Mouse (Mus musculus) large intestine, adult 2 months (tissue): ENCODE results near the gene Col25a1. TPM values are rescaled to one million over a fixed set of nuclear protein-coding genes. Genes with fewer than 3 reads are reported as not detected.

ENCODE experiments used
- DNase-seq: peaks from one replicate; pipeline ENCODE4 v3.0.0-alpha.2; 2012; ENCODE audit warnings: low read depth, low spot score
- WGBS: fragments of 180-500 bp; shearing (Covaris S2); methylation state at CpG from one replicate; pipeline ENCODE4 v1.1.7; 2018; 5-methylcytosine and 5-hydroxymethylcytosine counted together
- polyA plus RNA-seq: library from polyadenylated mRNA; depleted of rRNA; stranded (reverse); fragments of >200 nt; gene quantifications from 2 replicates; pipeline ENCODE4 v1.2.3, GENCODE M21; 2012; rRNA removed

The Col25a1 gene
- 0.01 and 0.15 TPM in 2 replicates for polyA plus RNA-seq

- DNase-seq, result no peak
- WGBS, result 73% methylated on average over 8 of the region's 8 CpGs
These were observed at the start of gene Col25a1 for GRCm38 (mm10) chr3:130131201-130131600. Gene Col25a1 (plus strand): TSS chr3:130131501.

- WGBS, result 36% methylated on average over 2 of the region's 2 CpGs
- DNase-seq, result no peak
These were observed 48.0 kb upstream of the Col25a1 start for GRCm38 (mm10) chr3:130083312-130083711.

DNA sequence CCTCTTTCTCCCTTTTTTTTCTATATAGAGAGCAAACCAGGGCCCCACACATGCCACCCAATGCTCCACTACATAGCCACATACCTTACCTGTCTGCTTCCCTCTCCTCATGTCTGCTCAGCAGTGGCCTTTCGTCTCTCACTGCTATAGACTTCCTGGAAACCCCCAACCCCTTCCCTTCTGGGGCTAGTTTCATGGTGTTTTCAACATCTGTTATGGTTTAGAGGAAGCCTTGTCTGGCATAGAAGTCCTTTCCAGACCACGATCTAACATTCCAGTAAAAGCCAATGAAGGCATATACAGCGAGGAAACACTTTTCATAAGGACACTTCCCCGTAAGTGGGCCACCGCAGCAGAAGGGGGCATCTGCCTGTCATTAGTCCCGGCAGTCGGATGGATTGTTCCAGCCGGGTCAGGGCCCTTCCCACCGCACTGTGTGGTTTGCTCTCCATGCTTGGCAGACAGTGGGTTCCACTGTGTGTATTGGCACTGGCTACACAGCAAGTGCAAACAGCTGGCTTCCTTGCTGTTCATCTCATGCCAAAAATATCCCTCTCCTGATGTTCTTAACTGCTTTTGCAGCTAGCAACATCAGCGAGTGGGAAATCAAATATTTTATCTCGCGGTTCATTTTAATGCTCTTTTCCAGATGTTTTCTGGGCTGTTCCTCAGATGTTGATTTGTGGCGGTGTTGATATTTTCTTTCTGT lies 44.8 kb upstream of the Col25a1 start:
- 52% methylated on average over 13 of the region's 13 CpGs for WGBS
- no peak for DNase-seq

DNA sequence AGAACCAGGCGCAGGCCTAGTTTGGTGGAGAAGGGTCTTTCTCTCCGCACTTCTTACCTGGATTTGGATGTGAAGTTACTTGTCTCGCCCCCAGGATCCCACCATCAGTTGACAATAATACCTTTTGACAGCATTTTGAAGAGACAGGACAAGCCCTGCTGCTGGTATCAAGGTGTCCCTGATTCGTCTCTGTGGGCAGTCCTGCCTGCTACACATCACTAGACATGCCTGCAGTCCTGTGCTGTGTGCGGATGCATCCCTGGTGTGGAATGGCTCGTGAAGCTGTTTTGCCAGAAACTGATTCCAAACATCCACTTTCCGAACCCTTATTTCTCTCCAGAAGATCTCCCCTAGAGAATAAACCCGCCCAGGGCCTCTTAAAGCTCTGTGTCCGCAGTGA lies 43.8 kb upstream of the Col25a1 start:
- DNase-seq, result no peak
- WGBS, result 80% methylated on average over 9 of the region's 9 CpGs

GRCm38 (mm10) chr3:130088654-130089053 lies 42.6 kb upstream of the Col25a1 start:
- no peak for DNase-seq
- WGBS, result 78% methylated on average over 9 of the region's 9 CpGs

GRCm38 (mm10) chr3:130090460-130090859 lies 40.8 kb upstream of the Col25a1 start:
- WGBS, result 64% methylated on average over 9 of the region's 9 CpGs
- DNase-seq, result no peak

DNA sequence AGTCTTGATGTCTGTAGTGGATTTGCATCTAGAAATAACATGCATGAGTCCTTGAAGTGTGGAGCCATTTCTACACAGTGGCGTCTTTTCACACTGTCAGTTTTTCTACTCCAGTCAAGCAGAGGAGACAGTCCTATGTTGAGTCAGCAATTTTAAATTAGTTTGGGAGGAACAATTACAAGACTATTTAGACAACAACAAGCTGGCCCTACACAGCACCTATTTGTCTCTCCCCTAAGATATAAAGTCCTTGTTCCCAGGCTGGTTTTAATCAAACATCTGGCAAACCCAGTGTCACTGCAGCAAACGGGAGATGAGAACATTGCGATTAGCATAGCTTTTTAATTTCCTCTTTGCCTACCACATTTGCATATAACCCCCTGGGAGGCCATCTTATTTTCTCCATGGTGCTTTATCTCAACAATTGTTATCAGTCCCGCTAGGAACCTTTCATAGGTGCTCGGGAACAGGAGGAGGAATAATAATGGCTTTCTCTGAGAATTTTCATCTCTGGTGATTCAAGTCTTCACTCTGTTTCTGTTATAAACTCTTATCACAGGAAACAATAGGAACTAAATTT lies 37.1 kb upstream of the Col25a1 start:
- DNase-seq, result no peak
- WGBS, result 87% methylated on average over 5 of the region's 5 CpGs

GRCm38 (mm10) chr3:130095160-130095781 lies 36.0 kb upstream of the Col25a1 start:
- WGBS, result 22% methylated on average over 5 of the region's 5 CpGs
- peak; percentile 11 for DNase-seq

- no peak for DNase-seq
- 73% methylated on average over 8 of the region's 8 CpGs for WGBS
These were observed 27.8 kb upstream of the Col25a1 start for GRCm38 (mm10) chr3:130103486-130103885.

- WGBS, result 36% methylated on average over 9 of the region's 9 CpGs
- no peak for DNase-seq
These were observed 26.8 kb upstream of the Col25a1 start for GRCm38 (mm10) chr3:130104471-130104870.

DNA sequence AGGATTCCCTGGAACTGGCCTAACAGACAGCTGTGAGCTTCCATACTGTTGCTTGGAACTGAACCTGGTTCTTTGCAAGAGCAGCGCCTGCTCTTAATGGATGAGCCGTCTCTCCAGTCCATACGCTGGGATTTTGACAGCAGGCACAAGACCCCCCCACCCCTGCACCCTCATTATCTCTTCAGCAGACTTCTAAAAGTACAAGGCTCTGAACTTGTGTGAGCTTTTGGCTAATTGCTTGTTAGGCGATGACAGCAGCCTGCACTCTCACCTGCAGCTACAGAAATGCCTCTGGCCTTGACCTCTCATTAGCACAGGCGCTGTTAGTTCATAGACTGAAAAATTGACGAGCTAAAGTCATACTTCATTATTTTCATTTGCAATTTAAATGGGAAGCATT lies 14.4 kb upstream of the Col25a1 start:
- no peak for DNase-seq
- 84% methylated on average over 6 of the region's 6 CpGs for WGBS

- no peak for DNase-seq
- WGBS, result 68% methylated on average over 8 of the region's 8 CpGs
These were observed 3.5 kb upstream of the Col25a1 start for GRCm38 (mm10) chr3:130127840-130128239.

DNA sequence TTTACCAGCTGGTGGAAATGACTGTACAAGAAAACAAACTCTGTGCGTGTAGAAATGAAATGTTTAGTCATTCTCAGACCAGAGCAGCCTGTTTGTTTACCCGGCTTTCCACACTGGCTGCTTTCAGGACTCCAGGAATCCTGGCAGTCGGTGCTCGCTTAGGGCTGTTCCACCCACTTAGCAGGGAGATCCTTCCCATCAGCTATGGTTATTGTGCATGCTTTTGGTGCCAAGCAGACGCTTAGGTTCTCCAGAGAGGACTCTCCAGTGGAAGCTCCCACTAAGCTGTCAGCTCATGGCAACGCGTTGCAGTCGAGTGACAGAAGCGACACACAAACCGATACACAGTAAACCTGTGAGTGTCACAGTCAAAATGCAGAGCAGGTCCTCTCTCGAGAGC lies 2.7 kb upstream of the Col25a1 start:
- DNase-seq, result no peak
- 67% methylated on average over 11 of the region's 11 CpGs for WGBS

DNA sequence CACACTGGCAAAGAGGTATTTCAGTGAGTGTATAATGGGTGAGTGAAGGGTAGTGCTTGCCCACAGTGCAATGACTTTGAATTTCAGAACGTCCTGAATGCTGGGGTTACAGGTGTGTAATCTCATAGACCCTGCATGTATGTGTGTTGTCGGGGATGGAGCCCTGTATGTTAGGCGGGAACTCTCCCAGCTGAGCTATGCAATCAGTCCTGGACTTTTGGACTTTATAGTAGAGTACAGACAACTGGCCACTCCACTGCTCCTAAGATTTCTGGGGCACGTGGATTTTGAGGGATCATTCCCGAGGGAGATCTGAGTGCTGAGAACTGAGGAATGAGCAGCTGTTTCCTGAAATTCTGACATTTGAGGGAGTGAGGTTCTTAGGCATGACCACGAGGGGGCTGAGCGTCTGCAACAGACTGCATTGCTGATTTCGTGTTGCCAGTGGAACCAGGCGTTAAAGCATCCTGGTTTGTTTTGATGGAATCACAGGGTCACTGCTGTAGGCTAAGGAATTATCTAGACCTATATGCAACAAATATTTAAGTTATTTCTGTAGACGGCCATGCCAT lies 1.6 kb upstream of the Col25a1 start:
- DNase-seq, result no peak
- WGBS, result 26% methylated on average over 10 of the region's 10 CpGs

GRCm38 (mm10) chr3:130137204-130137603 lies 5.9 kb downstream of the Col25a1 start:
- no peak for DNase-seq

DNA sequence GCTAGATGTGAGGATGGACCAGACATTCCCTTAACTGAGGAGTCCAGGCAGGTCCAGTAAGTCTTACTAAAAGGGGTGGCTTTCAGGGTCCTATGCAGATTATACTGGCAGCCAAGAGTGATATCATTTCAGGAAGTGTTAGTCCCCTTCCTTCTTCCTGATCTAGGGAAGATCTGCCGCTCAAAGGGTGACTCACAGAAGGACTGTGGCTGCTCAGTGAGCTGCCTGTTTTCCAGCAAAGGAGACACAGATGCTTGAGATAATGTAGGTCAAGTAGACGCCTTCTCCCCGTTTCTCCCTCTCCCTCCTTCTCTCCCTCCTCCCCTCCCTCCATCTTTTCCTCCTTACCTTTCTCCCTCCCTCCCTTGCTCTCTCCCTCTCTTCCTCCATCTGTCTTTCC lies 6.3 kb downstream of the Col25a1 start:
- no peak for DNase-seq
- 19% methylated on average over 3 of the region's 3 CpGs for WGBS

DNA sequence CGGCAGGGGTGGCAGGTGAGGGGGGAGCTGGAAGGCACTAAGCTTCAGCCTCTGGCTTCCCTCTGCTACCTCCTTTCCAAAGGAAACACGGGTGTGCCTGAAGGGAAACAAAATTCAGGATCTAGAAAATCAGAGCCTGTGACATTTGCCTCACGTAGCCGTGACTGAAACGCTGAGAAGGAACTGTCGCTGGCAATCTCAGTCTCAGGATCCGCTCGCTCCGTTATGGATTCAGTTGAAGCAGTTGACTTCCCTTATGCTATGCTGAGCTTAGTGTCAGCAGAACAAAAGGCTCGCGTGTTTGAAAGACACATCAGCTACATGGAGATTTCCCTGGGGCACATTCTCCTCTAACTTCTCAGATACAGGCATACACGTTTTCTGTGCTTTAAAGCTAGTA lies 14.6 kb downstream of the Col25a1 start:
- no peak for DNase-seq
- 65% methylated on average over 12 of the region's 12 CpGs for WGBS

DNA sequence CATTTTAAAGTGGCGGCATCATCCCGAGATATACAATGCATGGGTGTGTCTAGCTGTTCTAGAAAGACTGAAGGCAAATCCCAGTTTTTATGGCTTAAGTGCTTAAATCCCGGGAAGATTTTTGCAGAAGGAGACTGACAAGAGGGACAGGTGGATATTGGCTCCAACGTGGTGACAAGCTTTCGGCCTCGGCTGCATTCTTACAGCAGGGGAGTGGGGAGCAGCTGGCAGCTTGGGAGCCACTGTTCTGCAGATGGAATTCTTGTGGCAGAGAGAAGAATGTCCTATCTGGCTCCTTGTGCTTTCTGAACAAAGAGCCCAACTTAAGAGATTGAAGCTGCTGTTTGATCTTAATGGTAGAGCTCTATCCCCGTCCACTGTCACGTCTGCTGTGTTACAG lies 16.5 kb downstream of the Col25a1 start:
- 24% methylated on average over 8 of the region's 8 CpGs for WGBS
- no peak for DNase-seq

GRCm38 (mm10) chr3:130149180-130149579 lies 17.9 kb downstream of the Col25a1 start:
- WGBS, result 64% methylated on average over 1 of the region's 1 CpGs
- no peak for DNase-seq

DNA sequence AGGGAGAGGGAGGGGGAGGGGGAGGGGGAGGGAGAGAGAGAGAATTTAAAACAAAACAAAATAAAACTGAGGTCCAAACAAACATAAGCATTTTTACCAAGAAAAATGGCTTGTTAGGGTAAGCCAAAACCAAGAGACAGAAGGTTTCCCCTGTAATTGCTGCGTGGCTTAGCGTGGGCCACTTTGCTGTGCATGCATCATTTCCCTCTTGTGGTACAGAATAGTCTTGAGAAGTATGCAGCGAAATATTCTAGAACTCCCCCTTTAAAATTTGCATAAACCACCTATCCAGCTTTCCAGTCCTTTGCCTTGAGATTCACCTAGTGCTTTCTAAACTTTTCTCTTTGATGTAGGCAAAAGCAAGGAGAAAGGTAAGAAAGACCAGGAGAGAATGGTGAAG lies 21.8 kb downstream of the Col25a1 start:
- WGBS, result 80% methylated on average over 3 of the region's 3 CpGs

GRCm38 (mm10) chr3:130157551-130157950 lies 26.2 kb downstream of the Col25a1 start:
- WGBS, result 63% methylated on average over 3 of the region's 3 CpGs
- DNase-seq, result no peak

More for the DNA sequence above, 21.8 kb downstream of the Col25a1 start:
- no peak for DNase-seq
